Comparison of ENCODE assay signal across 36 mouse cellular contexts in the genomic region with DNA sequence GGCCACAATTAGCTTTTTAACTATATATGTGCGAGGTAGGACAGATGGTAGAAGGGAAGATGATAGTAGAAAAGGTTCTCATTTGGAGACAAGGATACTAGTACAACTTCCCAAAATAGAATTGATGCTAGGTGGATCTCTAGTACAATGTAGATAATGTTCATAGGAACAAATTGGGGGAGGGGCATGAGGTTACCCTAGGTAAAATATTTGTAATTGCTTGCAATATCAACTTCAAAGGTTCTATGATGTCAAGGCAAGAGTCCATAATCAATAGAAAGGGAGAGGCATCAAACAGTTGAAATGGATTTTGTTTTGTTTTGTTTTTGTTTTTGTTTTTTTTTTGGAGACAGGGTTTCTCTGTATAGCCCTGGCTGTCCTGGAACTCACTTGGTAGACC. TPM values are rescaled to one million over a fixed set of nuclear protein-coding genes. Genes with fewer than 3 reads are reported as not detected.
"Had no signal": no experiment of that assay in that cellular context is flagged by ENCODE, and none has a peak within 500 bp of the region (broad histone marks: within the 10 kb centered on the region; RNA-seq: fewer than 3 reads in every experiment).

No protein-coding gene starts in this region.

- ATAC-seq: hindbrain, embryonic 16.5 days; hindbrain, postnatal 0 days; inflammation-experienced regulatory T-cells, adult 6 months; intestine, embryonic 15.5 days; intestine, embryonic 16.5 days had no signal

- H3K4me2 ChIP-seq: heart, embryonic 11.5 days; heart, embryonic 12.5 days; heart, embryonic 13.5 days; heart, embryonic 15.5 days; hindbrain, embryonic 12.5 days; hindbrain, embryonic 13.5 days; hindbrain, embryonic 14.5 days; hindbrain, embryonic 15.5 days; intestine, embryonic 15.5 days; kidney, embryonic 15.5 days had no signal

- H3K27ac ChIP-seq: heart, embryonic 10.5 days; heart, embryonic 13.5 days; heart, embryonic 15.5 days; hindbrain, embryonic 10.5 days; hindbrain, embryonic 12.5 days; hindbrain, embryonic 13.5 days; hindbrain, embryonic 14.5 days; hindbrain, embryonic 15.5 days; hindbrain, postnatal 0 days; intestine, embryonic 15.5 days; kidney, embryonic 15.5 days; kidney, postnatal 0 days; layer of hippocampus, adult 2 months had no signal

- H3K9ac ChIP-seq: heart, embryonic 12.5 days; heart, embryonic 13.5 days; heart, embryonic 15.5 days; hindbrain, embryonic 12.5 days; hindbrain, embryonic 13.5 days; hindbrain, embryonic 14.5 days; hindbrain, embryonic 15.5 days; intestine, embryonic 15.5 days; kidney, embryonic 15.5 days had no signal

- H3K27me3 ChIP-seq: heart, embryonic 12.5 days; heart, embryonic 15.5 days; hindbrain, embryonic 12.5 days; hindbrain, embryonic 13.5 days; hindbrain, embryonic 15.5 days; intestine, embryonic 15.5 days; kidney, embryonic 15.5 days had no signal

- H3K9me3 ChIP-seq: heart, embryonic 10.5 days; heart, embryonic 12.5 days; heart, embryonic 13.5 days; heart, embryonic 15.5 days; hindbrain, embryonic 10.5 days; hindbrain, embryonic 12.5 days; hindbrain, embryonic 13.5 days; hindbrain, embryonic 15.5 days; intestine, embryonic 15.5 days; kidney, embryonic 15.5 days had no signal

- H3K4me3 ChIP-seq: heart, embryonic 10.5 days; heart, embryonic 12.5 days; heart, embryonic 13.5 days; heart, embryonic 15.5 days; hindbrain, embryonic 10.5 days; hindbrain, embryonic 12.5 days; hindbrain, embryonic 13.5 days; hindbrain, embryonic 15.5 days; intestine, embryonic 15.5 days; kidney, embryonic 15.5 days; layer of hippocampus, adult 2 months had no signal

- H3K36me3 ChIP-seq: heart, embryonic 10.5 days; heart, embryonic 12.5 days; heart, embryonic 13.5 days; heart, embryonic 15.5 days; hindbrain, embryonic 10.5 days; hindbrain, embryonic 12.5 days; hindbrain, embryonic 13.5 days; hindbrain, embryonic 15.5 days; intestine, embryonic 15.5 days; kidney, embryonic 15.5 days had no signal

- H3K4me1 ChIP-seq: heart, embryonic 10.5 days; heart, embryonic 12.5 days; heart, embryonic 13.5 days; heart, embryonic 15.5 days; hindbrain, embryonic 10.5 days; hindbrain, embryonic 12.5 days; hindbrain, embryonic 13.5 days; hindbrain, embryonic 15.5 days; intestine, embryonic 15.5 days; kidney, embryonic 15.5 days had no signal

- DNase-seq: heart, postnatal 10 days; heart, postnatal 14 days; heart, postnatal 36 days; heart, postnatal 4 days; kidney, adult 11 months; kidney, adult 18-20 months; kidney, adult 2 months; kidney, adult 8-10 months; kidney, postnatal 10 days; kidney, postnatal 14 days; kidney, postnatal 25 days; kidney, postnatal 36 days; kidney, postnatal 4 days; layer of hippocampus, adult 9-11 months; layer of hippocampus, postnatal 36 days had no signal

RNA-seq across cellular contexts. Expression of gene Abcc2, which starts 12.0 kb away (rescaled TPM):
- total RNA-seq: heart, postnatal 10 days; heart, postnatal 14 days; heart, postnatal 25 days; heart, postnatal 36 days; heart, postnatal 4 days; hematopoietic stem cell, adult 5-6 weeks; layer of hippocampus, adult 2 months; layer of hippocampus, postnatal 36 days had no signal
- polyA plus RNA-seq: heart, embryonic 13.5 days; heart, postnatal 0 days; hindbrain, embryonic 10.5 days; hindbrain, embryonic 12.5 days; inflammation-experienced regulatory T-cells, adult 6 months had no signal
